Mouse (Mus musculus) right cerebral cortex, postnatal 4 days (tissue): ENCODE measurements at regions not wholly inside any gene's neighbourhood (a gene's known extent, or its start where the extent isn't known, plus 50 kb on each side); places are given as distances from the start of the nearest gene placed in this dataset.

Experiments
- DNase-seq: peaks from one replicate; pipeline ENCODE4 v3.0.0-alpha.2; 2022

GRCm38 (mm10) chr6:144875862-144876261 is 94.1 kb upstream of the Sox5 start:
- DNase-seq: no peak

- no peak for DNase-seq
Observed at GRCm38 (mm10) chr6:144874251-144874650, 92.5 kb upstream of the Sox5 start.

GRCm38 (mm10) chr6:144870949-144871348 is 89.2 kb upstream of the Sox5 start:
- DNase-seq: no peak

GRCm38 (mm10) chr6:144867333-144867732 is 85.6 kb upstream of the Sox5 start:
- DNase-seq: no peak

- DNase-seq: no peak
Observed at GRCm38 (mm10) chr6:144864026-144864425, 82.2 kb upstream of the Sox5 start.

GRCm38 (mm10) chr6:144863430-144863994 is 81.7 kb upstream of the Sox5 start:
- no peak for DNase-seq

GRCm38 (mm10) chr6:144841510-144841909 is 59.7 kb upstream of the Sox5 start:
- no peak for DNase-seq

- no peak for DNase-seq
Observed at GRCm38 (mm10) chr6:144839383-144839782, 57.6 kb upstream of the Sox5 start.

- no peak for DNase-seq
Observed at GRCm38 (mm10) chr6:144834323-144835183, 52.8 kb upstream of the Sox5 start.
